Mouse (Mus musculus) layer of hippocampus, postnatal 10 days (tissue): ENCODE results near the gene Xxylt1. TPM values are rescaled to one million over a fixed set of nuclear protein-coding genes. Genes with fewer than 3 reads are reported as not detected.

Source experiments
- DNase-seq, 2 experiments: peaks; one replicate each; pipeline ENCODE4 v3.0.0; 2021; ENCODE audit warnings: low spot score in 2 of 2
- total RNA-seq, 2 experiments: library from RNA; stranded (reverse); gene quantifications; 2 replicates each; pipeline ENCODE4 v1.2.3; 2021

Gene Xxylt1
- total RNA-seq, 2 experiments from 2014 or later = 21.8 to 22.6 TPM

- DNase-seq = no peak
Measured at GRCm38 (mm10) chr16:31062918-31063317, 18.3 kb downstream of the Xxylt1 start.

- DNase-seq = no peak
Measured at GRCm38 (mm10) chr16:31061246-31061880, 19.9 kb downstream of the Xxylt1 start.

GRCm38 (mm10) chr16:31060714-31061113 lies 20.5 kb downstream of the Xxylt1 start:
- DNase-seq = no peak

GRCm38 (mm10) chr16:31060226-31060625 lies 21.0 kb downstream of the Xxylt1 start:
- no peak for DNase-seq

- DNase-seq = no peak
Measured at GRCm38 (mm10) chr16:31059730-31060129, 21.5 kb downstream of the Xxylt1 start.

GRCm38 (mm10) chr16:31052812-31053211 lies 28.4 kb downstream of the Xxylt1 start:
- no peak for DNase-seq

GRCm38 (mm10) chr16:31052177-31052726 lies 29.0 kb downstream of the Xxylt1 start:
- no peak for DNase-seq

GRCm38 (mm10) chr16:31050701-31051100 lies 30.5 kb downstream of the Xxylt1 start:
- DNase-seq = no peak

- DNase-seq = no peak
Measured at GRCm38 (mm10) chr16:31048194-31048593, 33.0 kb downstream of the Xxylt1 start.

GRCm38 (mm10) chr16:31047186-31047898 lies 33.9 kb downstream of the Xxylt1 start:
- no peak for DNase-seq

GRCm38 (mm10) chr16:31046217-31046659 lies 35.0 kb downstream of the Xxylt1 start:
- peak in 1 of 2 experiments; percentile 39 for DNase-seq

- DNase-seq = no peak
Measured at GRCm38 (mm10) chr16:31045211-31045610, 36.0 kb downstream of the Xxylt1 start.

- no peak for DNase-seq
Measured at GRCm38 (mm10) chr16:31043136-31043535, 38.1 kb downstream of the Xxylt1 start.

- no peak for DNase-seq
Measured at GRCm38 (mm10) chr16:31041566-31041965, 39.7 kb downstream of the Xxylt1 start.

- DNase-seq = no peak
Measured at GRCm38 (mm10) chr16:31039803-31040459, 41.3 kb downstream of the Xxylt1 start.

- no peak for DNase-seq
Measured at GRCm38 (mm10) chr16:31037431-31037830, 43.8 kb downstream of the Xxylt1 start.

- no peak for DNase-seq
Measured at GRCm38 (mm10) chr16:31035651-31036245, 45.5 kb downstream of the Xxylt1 start.

- no peak for DNase-seq
Measured at GRCm38 (mm10) chr16:31035235-31035634, 46.0 kb downstream of the Xxylt1 start.

GRCm38 (mm10) chr16:31034051-31034450 lies 47.2 kb downstream of the Xxylt1 start:
- no peak for DNase-seq

GRCm38 (mm10) chr16:31029739-31030485 lies 51.3 kb downstream of the Xxylt1 start:
- no peak for DNase-seq

GRCm38 (mm10) chr16:31027675-31028074 lies 53.6 kb downstream of the Xxylt1 start:
- DNase-seq = no peak
